Mouse (Mus musculus) macrophage (primary cell): Measurements from ENCODE around the gene Runx3. TPM values are rescaled to one million over a fixed set of nuclear protein-coding genes. Genes with fewer than 3 reads are reported as not detected.
"Not testable (repeated sequence)": the region's sequence is repeated elsewhere in the genome, so short reads cannot be mapped to it uniquely, and the experiment has no call there.

ENCODE experiments used
- H3K27ac ChIP-seq: fragments of 350-480 bp; formaldehyde crosslinking; 2 replicates; pipeline ENCODE4 v1.9.0; 2021
- H3K36me3 ChIP-seq: fragments of 350-480 bp; formaldehyde crosslinking; 2 replicates; pipeline ENCODE4 v1.9.0; 2021; ENCODE audit errors: inconsistent target
- H3K4me3 ChIP-seq: fragments of 350-480 bp; formaldehyde crosslinking; 2 replicates; pipeline ENCODE4 v1.9.0; 2021; ENCODE audit errors: inconsistent target
- H3K79me2 ChIP-seq: fragments of 350-480 bp; formaldehyde crosslinking; 2 replicates; pipeline ENCODE4 v1.9.0; 2021; ENCODE audit errors: inconsistent target
- WGBS: methylation state at CpG from one replicate; pipeline ENCODE4 v1.1.7; 2026; ENCODE audit warnings: inconsistent platforms; ENCODE audit not compliant: missing documents; 5-methylcytosine and 5-hydroxymethylcytosine counted together
- polyA plus RNA-seq: library from polyadenylated mRNA; stranded (reverse); fragments of 250-400 nt; gene quantifications from 3 replicates; pipeline ENCODE4 v1.2.4, GENCODE M21; 2018; ENCODE audit warnings: inconsistent platforms

Gene Runx3
- polyA plus RNA-seq, 1 experiment from 2014 or later, result 1.3 TPM

DNA sequence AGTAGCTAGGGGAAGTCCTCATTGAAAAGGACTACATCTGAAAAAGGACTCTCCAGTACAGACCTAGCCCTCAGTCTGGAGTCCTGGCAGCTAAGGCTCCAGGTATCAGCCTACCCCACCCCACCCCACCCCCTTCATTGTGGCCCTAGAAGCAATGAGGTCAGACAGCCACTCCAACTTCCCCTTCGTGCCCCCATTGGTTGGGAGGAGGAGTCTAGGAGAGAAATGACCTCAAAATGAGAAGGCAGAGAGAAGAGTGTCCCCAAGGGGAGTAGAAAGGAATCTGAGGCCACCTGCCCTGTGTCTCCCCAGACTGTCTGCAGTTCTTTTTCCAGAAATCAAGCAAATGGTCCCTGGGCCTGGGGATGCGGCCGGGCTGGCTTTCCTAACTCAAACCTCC lies 39.7 kb downstream of the Runx3 start:
- no peak overlapping the region for H3K4me3 ChIP-seq
- no peaks in the 10 kb centered on the region for H3K36me3 ChIP-seq
- H3K79me2 ChIP-seq, result no peaks in the 10 kb centered on the region; the same call in 1 of the 2 replicates
- 60% methylated on average over 3 of the region's 3 CpGs for WGBS
- H3K27ac ChIP-seq, result no peak overlapping the region

DNA sequence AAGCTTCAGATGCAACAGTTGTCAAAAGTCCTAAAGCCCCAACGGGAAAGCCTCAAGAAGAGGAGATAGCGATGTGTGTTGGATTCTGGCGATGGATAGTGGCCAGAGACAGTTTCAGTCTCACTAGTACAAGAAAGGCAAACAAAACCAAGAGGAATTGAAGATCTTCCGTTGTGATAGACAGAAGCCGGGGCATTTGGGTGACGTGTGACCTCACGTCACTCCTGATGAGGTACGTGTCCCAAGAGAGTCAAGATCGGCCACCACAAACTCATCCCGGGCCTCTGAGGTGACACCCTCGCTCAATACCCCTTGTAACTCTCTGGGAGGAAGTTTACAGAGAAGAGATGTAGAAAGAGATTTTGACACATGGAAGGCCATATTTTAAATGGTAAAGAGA lies 41.0 kb downstream of the Runx3 start:
- no peak overlapping the region for H3K4me3 ChIP-seq
- 97% methylated on average over 11 of the region's 11 CpGs for WGBS
- no peak overlapping the region for H3K27ac ChIP-seq
- H3K36me3 ChIP-seq, result no peaks in the 10 kb centered on the region
- no peaks in the 10 kb centered on the region; the same call in 1 of the 2 replicates for H3K79me2 ChIP-seq

DNA sequence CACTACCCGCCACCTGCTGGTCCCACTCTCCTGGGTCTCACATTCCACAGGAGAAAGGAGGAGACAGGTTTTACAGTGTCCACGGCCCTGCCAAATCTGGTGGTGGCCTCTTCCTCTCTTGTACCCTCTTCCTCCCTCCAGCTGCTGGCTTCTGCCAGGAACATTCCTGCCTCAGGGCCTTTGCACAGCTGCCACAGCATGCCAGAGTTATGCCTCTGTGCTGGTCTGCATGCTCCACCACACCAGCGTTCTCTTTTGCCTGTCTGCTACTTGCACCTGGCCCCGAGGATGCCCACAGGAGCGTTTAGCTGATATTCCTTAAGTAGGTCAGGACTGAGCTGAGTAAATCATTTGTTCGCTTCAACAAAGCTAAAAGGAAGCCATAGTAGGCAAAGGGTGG lies 45.3 kb downstream of the Runx3 start:
- H3K36me3 ChIP-seq, result no peaks in the 10 kb centered on the region
- no peak overlapping the region for H3K27ac ChIP-seq
- H3K79me2 ChIP-seq, result no peaks in the 10 kb centered on the region; the same call in 1 of the 2 replicates
- WGBS, result 92% methylated on average over 6 of the region's 6 CpGs
- H3K4me3 ChIP-seq, result no peak overlapping the region

DNA sequence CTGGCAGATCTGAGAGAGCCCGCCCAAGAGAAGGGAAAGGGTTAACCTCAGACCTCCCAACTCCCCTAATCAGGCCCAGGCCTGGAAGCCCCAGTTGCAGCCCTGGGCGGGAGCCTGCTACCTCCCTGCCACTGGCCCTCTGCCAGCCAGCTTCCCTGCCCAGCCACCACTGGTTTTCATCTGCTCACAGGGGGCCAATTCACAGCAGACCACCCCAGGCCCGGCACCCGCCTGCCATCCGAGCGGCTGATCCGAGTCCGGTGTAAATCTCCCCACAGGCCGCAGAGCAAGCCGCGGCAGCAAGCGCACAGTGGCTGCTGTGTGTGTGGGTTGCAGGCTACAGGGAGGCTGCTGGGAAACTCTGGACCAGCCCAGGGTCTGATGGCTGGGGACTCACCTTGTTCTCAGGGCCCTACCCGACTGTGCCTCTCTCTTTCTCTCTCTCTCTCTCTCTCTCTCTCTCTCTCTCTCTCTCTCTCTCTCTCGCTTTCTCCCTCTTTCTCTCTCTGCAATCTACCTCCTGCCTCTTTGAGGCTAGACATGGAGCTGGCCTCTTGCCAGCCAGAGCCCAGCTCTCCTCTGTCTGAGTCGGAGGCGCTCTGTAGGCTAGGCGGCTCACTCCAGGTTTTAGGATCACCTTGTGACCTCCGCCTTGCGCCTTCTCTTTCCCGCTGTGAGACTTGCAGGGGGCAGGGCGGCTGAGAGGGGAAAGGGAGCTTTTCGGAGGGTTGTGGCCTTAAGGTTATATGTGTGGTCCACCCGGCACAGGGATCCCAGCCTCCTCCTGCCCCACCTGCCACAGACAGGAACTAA lies 46.2 kb downstream of the Runx3 start:
- Histone ChIP-seq H3K4me3 (no peak overlapping the region), H3K27ac (no peak overlapping the region), H3K36me3 (no peaks in the 10 kb centered on the region), H3K79me2 (no peaks in the 10 kb centered on the region)
- WGBS, result 91% methylated on average over 23 of the region's 23 CpGs

DNA sequence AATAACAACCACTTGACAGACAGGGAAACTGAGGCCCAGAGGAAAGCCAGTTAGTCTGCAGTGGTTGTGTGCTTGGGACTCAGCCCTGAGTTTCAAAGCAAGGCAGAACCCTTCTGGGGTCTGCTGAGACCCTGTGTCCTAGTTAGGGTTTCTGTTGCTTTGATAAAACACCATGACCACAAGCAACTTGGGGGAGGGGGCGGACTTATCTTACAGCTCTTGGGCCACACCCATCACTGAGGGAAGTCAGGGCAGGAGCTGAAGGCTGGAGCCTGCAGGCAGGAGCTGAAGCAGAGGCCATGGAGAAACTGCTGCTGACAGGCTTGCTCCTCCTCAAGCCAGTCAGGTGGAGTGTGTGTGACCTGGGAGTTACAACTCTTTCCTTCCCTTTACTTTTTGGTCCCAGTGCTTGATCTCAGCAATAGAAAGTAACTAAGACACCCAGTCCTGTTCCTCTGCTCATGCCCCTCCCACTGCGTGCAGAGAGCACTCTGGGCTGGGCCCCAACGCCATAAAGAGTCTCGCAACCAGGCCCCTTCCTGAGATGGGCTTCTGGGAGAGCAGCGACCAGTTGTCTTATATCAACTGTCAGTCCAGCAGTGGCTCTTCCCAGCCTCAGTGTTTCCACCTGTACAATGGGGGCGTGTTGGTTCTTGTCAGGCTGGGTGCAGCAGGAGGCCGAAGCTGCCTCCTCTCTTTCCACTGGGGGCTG lies 47.5 kb downstream of the Runx3 start:
- WGBS, result 90% methylated on average over 7 of the region's 7 CpGs
- Histone ChIP-seq H3K4me3 (no peak overlapping the region), H3K79me2 (no peaks in the 10 kb centered on the region), H3K36me3 (no peaks in the 10 kb centered on the region), H3K27ac (no peak overlapping the region)

DNA sequence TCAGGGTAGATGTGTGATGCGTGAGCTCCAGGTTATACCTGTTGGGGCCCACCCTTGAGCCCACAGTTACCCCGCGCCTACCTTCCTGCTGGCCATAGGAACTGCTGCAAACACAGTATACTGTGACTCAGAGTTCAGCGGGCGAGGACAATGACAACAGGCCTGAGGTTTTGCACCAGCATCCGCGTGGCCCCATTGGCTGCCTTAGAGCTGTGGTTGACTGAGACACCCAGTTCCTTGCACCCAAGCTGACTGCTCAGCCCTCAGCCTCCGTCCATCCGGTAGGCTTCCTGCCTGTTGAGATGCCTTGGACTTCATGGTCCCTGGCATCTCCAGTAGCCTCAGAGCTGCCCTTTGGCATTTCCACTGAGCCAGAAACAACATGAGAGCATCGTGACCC lies 48.6 kb downstream of the Runx3 start:
- WGBS, result 89% methylated on average over 10 of the region's 10 CpGs
- no peak overlapping the region for H3K4me3 ChIP-seq

DNA sequence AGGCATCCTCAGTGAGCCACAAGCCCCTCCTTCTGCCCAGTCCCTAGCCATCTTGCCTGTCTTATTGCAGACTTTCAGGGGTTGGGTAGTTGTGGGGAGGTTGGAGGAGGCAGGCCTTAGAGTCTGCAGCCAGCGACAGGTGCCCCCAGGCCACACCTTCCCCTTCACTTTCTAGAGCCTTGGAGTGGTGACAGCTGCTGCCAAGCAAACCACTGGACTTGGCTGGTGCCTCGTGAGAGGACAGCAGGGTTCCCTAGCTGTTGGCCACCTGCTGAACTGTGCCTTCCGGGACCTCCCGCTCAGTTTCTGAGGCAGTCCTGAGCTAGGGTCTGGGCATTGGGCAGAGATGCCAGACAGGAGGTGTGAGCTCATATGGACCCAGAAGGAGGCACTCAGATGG lies 49.0 kb downstream of the Runx3 start:
- Histone ChIP-seq H3K79me2 (no peaks in the 10 kb centered on the region), H3K4me3 (no peak overlapping the region), H3K36me3 (no peaks in the 10 kb centered on the region), H3K27ac (no peak overlapping the region)
- 91% methylated on average over 4 of the region's 4 CpGs for WGBS

More for the DNA sequence above, 48.6 kb downstream of the Runx3 start:
- H3K27ac ChIP-seq, result no peak overlapping the region
- no peaks in the 10 kb centered on the region for H3K79me2 ChIP-seq
- no peaks in the 10 kb centered on the region for H3K36me3 ChIP-seq

DNA sequence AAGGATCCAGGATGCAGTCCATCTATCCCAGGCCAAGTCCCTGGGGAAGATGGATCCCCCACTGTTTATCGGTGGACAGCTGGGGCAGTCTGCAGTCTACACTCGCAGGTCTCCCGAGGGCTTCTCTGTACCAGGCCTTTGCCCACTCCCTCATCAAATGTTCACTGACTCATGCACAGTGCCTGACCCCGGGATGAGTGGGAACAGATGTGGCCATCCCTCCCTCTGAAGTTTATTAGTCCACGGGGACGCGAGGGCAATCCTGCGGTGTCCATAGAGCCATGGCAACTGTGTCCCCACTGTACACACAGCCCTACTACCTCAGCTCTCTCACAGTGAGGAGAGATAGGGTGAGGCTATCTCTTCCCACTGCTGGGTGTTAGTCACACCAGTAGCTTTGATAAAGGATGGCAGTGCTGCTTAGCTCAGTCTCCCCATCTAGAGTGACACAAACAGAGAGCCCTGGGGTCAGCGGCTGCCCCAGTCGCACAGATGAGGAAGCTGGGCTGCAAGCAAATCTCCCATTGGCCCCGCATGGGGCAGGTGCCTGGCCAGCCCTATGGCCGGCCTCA lies 50.9 kb downstream of the Runx3 start:
- no peak overlapping the region for H3K4me3 ChIP-seq
- 92% methylated on average over 11 of the region's 12 CpGs for WGBS
- no peaks in the 10 kb centered on the region for H3K36me3 ChIP-seq
- H3K79me2 ChIP-seq, result no peaks in the 10 kb centered on the region
- no peak overlapping the region for H3K27ac ChIP-seq

DNA sequence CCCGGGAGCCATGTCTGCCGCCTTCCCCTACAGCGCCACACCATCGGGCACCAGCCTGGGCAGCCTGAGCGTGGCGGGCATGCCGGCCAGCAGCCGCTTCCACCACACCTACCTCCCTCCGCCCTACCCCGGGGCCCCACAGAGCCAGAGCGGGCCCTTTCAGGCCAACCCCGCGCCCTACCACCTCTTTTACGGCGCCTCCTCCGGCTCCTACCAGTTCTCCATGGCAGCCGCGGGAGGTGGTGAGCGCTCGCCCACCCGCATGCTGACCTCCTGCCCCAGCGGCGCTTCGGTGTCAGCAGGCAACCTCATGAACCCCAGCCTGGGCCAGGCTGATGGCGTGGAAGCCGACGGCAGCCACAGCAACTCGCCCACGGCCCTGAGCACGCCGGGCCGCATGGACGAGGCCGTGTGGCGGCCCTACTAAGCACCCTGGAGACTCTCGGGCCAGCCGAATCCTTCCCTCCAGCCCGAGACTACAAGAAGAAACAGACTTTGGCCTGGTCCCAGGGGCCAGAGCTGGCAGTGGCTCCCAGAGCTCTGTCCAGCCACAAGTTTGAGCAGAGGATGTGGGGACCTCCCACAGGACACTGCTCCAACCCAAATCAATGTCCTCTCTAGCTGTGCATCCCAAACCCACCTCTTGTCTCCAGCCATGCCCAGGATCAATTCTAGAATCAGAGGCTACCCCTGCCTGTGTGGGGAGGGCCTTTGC lies 55.1 kb downstream of the Runx3 start:
- 93% methylated on average over 37 of the region's 38 CpGs for WGBS
- no peak overlapping the region for H3K4me3 ChIP-seq
- H3K79me2 ChIP-seq, result no peaks in the 10 kb centered on the region
- H3K27ac ChIP-seq, result no peak overlapping the region
- no peaks in the 10 kb centered on the region for H3K36me3 ChIP-seq

DNA sequence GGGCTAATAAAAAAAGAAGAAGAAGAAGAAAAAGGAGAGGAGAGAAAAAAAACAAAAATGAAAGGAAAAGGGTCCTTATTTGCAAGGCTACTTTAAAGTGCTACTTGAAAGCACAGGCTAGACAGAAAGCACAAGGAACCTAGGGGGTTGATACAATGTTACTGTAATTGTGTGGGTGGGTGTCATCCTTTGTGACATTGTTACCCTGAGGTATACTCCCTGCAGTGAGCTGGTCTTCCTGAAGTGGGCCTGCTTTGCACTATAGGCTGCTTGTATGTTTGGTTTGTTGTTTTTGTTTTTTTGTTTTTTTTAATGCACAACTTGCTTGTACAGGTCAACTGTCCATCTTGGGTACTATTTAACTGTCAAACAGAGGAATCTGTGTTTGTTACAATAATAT lies 57.1 kb downstream of the Runx3 start:
- Histone ChIP-seq H3K79me2 (no peaks in the 10 kb centered on the region), H3K36me3 (no peaks in the 10 kb centered on the region), H3K4me3 (no peak overlapping the region), H3K27ac (no peak overlapping the region)

DNA sequence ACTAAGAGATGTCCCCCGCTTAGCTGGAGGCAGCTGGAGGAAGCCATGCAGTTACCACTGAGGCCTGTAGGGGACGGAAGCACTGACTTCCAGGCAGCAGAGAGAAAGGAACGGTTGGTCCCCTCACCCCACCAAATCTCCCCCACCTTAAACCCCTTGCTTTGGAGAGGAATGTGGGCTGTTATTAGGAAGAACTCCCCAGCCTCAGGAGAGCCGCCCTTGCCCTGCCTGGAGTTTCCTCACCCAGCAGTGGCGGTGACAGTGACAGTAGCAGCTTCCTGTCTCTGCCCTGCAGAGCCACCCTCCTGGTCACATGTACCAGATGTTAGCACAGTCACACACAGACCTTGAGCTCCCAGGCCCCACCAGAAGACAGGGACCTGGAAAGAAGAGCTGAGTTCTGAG lies 58.6 kb downstream of the Runx3 start:
- Histone ChIP-seq H3K36me3 (no peaks in the 10 kb centered on the region), H3K79me2 (no peaks in the 10 kb centered on the region), H3K4me3 (no peak overlapping the region), H3K27ac (peak overlapping the region; percentile 58)
- WGBS, result 14% methylated on average over 5 of the region's 5 CpGs

DNA sequence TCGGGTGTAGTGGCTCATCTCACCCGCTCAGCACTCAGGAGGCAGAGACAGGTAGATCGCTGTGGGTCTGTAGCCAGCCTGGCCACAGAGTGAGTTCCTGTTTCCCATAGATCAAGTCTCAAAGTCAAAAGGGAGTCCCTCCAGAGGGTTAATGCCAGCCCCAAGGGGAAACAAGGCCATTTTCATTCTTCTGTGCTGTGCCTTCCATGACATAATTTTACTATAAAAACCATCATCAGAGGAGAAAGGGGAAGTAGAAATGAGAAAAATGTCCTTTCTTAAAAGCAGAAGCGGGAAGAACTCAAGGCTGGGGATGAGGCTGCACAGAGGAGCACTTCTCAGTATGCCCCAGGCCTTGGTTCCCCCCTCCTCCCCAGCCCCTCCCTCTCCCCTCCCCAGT lies 61.4 kb downstream of the Runx3 start:
- Histone ChIP-seq H3K36me3 (no peaks in the 10 kb centered on the region), H3K4me3 (no peak overlapping the region), H3K79me2 (no peaks in the 10 kb centered on the region), H3K27ac (peak overlapping the region; percentile 65)
- WGBS, result 9% methylated on average over 4 of the region's 4 CpGs

DNA sequence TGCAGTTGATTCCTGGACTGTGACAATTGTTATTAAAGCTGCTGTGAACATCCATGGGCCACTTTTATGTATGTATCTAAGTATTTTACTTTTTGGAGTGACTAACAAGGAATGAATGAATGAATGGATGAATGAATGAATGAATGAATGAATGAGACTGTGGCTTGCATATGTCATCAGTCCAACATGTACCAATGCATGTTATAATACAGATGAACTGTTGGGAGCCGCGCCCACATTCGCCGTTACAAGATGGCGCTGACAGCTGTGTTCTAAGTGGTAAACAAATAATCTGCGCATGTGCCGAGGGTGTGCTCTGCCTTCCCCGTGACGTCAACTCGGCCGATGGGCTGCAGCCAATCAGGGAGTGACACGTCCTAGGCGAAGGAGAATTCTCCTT lies 63.8 kb downstream of the Runx3 start:
- H3K4me3 ChIP-seq, H3K79me2 ChIP-seq, H3K27ac ChIP-seq, H3K36me3 ChIP-seq: not testable (repeated sequence)
- WGBS, result 100% methylated on average over 4 of the region's 13 CpGs

DNA sequence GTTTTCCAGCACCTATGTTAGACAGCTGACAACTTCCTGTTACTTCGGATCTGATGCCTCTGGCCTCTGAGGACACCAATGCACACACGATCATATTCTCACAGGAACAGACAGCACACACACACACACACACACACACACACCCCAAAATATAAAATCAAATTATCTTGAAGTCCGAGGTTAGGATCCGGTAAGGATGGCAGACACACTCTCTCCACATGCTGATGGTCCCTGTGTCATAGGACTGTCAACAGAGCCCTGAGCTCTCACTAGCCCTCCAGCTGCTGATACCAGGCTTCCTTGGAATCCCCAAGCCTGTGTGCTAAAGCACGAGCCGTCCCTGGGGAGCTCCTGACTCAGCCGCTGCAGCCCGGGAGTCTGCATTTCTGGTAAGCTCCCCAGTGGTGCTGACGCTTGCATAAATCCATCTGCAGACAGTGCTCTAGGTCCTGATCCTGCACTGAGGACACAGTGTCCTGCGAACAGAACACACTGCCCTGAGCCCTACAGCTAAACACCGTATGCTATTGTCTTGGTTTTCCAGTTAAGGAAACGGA lies 69.1 kb downstream of the Runx3 start:
- WGBS, result 94% methylated on average over 11 of the region's 12 CpGs
- Histone ChIP-seq H3K79me2 (no peaks in the 10 kb centered on the region), H3K4me3 (no peak overlapping the region), H3K27ac (no peak overlapping the region), H3K36me3 (no peaks in the 10 kb centered on the region)
